Mouse (Mus musculus): ENCODE measurements around the gene Gusb.

DNA sequence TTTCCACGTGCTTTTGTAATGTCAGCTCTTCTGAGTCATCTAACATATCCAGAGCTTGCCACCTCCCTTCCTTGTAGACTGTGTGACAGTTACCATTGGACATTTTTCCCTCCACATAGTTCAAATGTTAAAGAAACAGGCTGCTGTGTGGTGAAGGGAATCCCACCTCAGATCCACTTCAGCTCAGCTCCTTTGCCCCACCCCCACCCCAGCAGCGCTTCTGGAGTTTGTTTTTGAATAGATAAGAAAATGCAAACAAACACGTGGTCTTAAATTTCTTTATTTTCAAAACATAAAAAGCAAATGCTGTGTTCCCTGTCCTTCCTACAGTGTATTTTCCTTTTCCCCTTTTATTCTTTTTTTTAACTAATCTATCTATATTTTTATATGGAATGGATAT is 22.6 kb downstream of the Gusb start:
- TF ChIP-seq POLR2A (IDR thresholded peaks at IDR 0.05; ENCODE audit: low read depth, low read length) (no peak), CTCF (IDR thresholded peaks at IDR 0.05; ENCODE audit: extremely low read depth, insufficient read length, insufficient replicate concordance, low read depth, low read length) (no peak)

All from small intestine, adult 2 months (tissue).